Mouse (Mus musculus): ENCODE data around the gene Foxo6. TPM values are rescaled to one million over a fixed set of nuclear protein-coding genes. Genes with fewer than 3 reads are reported as not detected.
A peak's percentile ranks its signal among the peaks of the same experiment; 100 is the strongest.

The Foxo6 gene
- total RNA-seq, 2 experiments from 2014 or later, result 36.3 to 37.4 TPM

DNA sequence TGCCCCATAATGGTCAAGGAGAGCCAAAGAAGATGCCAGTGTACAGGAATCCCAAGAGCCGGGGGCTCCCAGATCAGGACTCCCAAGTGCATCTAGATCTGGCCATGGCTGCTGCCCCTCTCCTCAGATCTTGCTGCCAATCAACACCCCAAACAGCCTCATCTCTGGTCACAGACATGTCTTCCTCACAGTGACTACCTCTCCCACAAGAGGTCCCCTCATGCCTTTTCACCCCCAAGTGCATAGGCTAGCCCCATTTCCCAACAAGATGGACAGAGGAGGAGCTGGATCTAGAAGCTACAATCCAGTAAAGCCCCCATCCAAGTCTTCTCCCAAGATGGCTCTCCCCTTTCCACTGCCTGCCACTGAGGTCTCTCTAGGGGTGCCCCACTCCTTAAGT lies 1.4 kb downstream of the Foxo6 start:
- no peak for DNase-seq (ENCODE audit: extremely low spot score in 1 of 2, low spot score in 1 of 2)

DNA sequence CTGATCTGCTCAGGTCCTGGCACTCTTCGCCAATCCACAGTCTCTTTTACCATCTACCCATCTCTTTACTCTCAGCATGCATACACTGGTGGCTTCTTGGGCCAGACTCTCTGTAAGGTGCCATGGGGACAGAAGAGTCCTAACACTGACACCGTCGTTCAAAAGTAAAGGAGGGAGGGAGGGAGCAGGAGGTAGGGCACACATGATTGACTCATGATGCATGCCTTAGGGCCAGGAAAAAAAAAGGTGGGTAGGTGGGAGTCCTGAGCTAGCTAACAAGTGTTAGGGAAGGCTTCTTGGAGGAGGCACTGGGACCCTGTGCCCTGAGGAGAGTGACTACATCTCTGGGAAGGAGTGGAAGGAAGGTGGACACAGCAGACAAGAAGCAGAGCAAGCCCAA lies 1.9 kb downstream of the Foxo6 start:
- DNase-seq (ENCODE audit: extremely low spot score in 1 of 2, low spot score in 1 of 2), result no peak

DNA sequence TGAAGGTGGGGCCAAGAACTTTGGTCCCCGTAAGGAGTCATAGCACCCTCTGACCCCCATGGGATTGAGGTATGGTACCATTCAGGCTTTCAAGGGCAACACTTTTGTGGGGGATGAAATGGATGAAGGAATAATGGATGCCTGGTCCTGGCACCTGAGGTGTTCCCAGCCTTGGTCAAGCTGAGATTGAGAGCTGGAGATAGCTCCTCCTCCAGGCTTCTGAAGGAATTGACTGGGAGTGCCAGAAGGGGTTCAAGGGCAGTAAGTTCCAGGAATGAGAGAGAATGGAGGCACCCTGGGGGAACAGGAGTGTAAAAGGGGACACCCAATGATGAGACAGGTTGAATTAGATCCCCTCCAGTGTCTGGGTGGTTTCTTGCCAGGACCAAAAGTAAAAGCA lies 3.0 kb downstream of the Foxo6 start:
- DNase-seq (ENCODE audit: extremely low spot score in 1 of 2, low spot score in 1 of 2), result no peak

DNA sequence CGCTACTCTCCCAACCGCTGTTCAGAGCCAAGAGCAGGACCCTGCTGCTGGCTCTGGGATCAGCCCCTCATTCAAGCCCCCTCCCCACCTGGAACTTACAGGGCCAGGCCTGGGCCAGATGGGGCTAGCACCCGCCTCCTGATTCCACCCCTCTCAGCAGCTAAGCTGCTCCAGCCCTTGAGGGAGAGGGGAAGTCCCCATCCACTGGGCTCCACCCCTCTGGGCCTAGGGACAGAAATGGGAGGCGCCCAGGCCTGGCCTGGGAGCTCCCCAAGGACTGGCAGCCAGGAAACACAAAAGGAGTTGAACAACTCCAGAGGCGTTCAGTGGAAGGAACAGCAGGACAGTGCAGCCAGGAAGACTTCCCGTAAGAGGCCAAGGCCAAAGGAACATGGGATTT lies 4.0 kb downstream of the Foxo6 start:
- no peak for DNase-seq (ENCODE audit: extremely low spot score in 1 of 2, low spot score in 1 of 2)

DNA sequence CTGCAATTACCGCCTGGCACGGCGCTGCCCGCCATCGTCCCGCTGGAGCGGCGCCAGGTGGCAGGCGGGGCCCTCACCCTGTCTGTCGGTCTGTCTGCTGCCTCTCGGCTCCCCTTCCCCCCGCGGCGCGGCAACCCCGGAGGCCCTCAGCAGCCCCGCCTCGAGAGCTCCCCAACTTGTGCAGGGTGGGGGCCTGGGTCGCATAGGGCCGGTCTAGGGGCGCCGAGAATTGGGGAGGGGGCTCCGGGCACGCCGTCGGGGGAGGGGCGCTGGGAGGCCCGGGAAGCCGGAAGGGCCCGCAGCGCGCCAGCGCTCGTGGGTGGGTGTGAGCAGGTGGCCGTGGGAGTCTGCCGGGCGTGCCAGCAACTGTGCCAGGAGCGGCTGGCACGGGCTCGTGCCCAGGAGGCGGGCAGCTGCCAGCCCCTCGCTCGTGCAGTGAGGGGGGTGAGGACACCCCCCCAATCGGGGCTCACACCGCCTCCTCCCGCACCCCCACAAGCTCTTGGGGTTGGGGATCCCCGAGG lies 4.5 kb downstream of the Foxo6 start:
- DNase-seq (ENCODE audit: extremely low spot score in 1 of 2, low spot score in 1 of 2), result peak; percentile 67 to 73

GRCm38 (mm10) chr4:120281011-120281410 lies 6.1 kb downstream of the Foxo6 start:
- no peak for DNase-seq (ENCODE audit: extremely low spot score in 1 of 2, low spot score in 1 of 2)

GRCm38 (mm10) chr4:120280432-120280831 lies 6.7 kb downstream of the Foxo6 start:
- DNase-seq (ENCODE audit: extremely low spot score in 1 of 2, low spot score in 1 of 2), result no peak

- no peak for DNase-seq (ENCODE audit: extremely low spot score in 1 of 2, low spot score in 1 of 2)
Observed at GRCm38 (mm10) chr4:120277255-120277928, 9.8 kb downstream of the Foxo6 start.

DNA sequence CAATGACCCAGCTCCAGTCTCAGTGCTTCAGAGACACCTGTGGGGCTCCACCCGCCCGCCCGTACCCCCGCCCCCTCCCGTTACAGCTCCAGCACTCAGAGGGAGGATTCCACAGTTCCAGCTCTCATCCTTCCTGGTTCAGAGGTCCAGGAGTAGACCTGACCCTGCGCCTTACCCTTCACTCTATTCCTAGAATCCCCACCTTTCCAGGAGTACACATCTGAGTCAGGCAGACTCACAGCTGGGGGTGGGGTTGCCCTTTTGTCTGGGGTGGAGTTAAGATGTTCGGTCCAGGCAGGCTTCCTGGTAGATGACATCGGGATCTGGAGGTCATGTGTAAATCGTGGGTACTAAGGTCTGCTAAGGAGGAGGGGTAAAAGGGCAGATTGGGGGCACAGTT lies 11.7 kb downstream of the Foxo6 start:
- DNase-seq (ENCODE audit: extremely low spot score in 1 of 2, low spot score in 1 of 2), result no peak

DNA sequence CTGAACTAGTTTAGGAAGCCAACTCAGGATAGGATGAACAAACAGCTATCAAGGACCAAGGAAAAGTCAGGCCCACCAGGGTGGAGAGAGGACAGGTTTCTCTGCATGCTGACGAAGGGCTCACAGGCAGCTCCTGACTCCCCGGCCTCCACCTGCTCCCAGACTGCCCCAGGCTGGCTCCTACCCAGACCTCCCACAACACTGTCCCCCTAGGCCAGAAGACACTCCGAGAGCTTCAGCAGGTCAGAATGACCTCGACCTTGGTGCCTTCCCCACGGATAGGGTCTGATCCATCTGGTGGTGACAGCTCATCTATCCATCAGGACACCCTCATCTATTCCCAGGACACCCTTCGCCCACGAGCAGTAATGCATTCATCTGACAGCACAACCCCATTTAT lies 13.6 kb downstream of the Foxo6 start:
- no peak for DNase-seq (ENCODE audit: extremely low spot score in 1 of 2, low spot score in 1 of 2)

- DNase-seq (ENCODE audit: extremely low spot score in 1 of 2, low spot score in 1 of 2), result no peak
Observed at GRCm38 (mm10) chr4:120271886-120272580, 15.1 kb downstream of the Foxo6 start.

GRCm38 (mm10) chr4:120271208-120271607 lies 15.9 kb downstream of the Foxo6 start:
- no peak for DNase-seq (ENCODE audit: extremely low spot score in 1 of 2, low spot score in 1 of 2)

DNA sequence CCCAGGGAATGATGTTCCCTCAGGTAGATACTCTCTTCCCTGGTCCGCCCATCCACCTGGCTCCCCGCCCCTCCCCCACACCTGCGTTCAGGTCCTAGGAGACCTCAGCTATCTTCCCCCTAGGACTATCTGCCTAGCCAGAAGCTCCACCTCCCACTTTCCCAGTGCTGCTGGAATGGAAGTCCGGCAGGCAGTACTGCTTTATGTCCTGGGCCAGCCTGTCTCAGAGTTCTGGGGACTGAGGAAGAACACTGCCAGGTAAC lies 16.3 kb downstream of the Foxo6 start:
- no peak for DNase-seq (ENCODE audit: extremely low spot score in 1 of 2, low spot score in 1 of 2)

GRCm38 (mm10) chr4:120270148-120270936 lies 16.8 kb downstream of the Foxo6 start:
- DNase-seq (ENCODE audit: extremely low spot score in 1 of 2, low spot score in 1 of 2), result no peak

GRCm38 (mm10) chr4:120269426-120269825 lies 17.7 kb downstream of the Foxo6 start:
- no peak for DNase-seq (ENCODE audit: extremely low spot score in 1 of 2, low spot score in 1 of 2)

DNA sequence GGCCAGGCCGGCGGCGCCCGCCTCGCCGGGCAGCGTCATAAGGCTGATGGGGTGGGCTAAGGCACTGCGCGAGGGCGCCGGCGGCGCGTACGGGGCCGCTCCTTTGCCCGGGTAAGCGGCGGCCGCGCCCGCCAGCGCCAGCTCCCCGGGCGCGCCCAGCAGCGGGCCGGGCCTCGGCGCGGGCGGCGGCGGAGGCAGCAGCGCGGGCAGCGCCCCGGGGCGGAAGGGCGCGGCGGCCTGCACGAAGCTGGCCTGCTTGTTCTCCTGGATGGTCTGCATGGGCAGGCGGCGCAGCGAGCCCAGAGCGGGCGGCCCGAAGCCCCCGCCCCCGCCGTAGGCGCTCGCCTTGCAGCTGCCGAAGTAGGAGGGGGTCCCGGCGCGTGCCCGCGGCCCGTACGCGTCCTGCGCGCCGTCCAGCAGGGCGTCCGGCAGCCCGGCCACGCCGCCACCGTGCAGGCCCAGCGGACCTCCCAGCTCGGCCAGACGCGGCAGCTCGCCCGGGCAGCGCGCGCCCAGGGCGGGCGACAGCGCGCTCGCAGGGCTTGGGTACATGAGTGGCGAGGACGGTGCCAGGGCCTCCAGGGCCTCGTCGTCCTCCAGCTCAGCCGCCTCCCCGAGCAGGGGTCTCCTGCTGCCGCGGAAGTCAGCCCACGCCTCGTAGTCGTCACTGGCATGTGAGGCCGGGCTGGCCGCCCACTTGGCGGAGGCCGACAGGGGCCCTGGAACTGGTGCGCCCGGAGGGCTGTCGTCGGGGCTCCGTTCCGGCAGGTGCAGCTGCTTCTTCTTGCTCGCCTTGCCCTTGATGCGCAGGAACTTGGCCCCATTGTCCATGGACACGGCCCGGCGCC lies 18.7 kb downstream of the Foxo6 start:
- DNase-seq (ENCODE audit: extremely low spot score in 1 of 2, low spot score in 1 of 2), result no peak

- DNase-seq (ENCODE audit: extremely low spot score in 1 of 2, low spot score in 1 of 2), result no peak
Observed at GRCm38 (mm10) chr4:120267683-120268082, 19.5 kb downstream of the Foxo6 start.

DNA sequence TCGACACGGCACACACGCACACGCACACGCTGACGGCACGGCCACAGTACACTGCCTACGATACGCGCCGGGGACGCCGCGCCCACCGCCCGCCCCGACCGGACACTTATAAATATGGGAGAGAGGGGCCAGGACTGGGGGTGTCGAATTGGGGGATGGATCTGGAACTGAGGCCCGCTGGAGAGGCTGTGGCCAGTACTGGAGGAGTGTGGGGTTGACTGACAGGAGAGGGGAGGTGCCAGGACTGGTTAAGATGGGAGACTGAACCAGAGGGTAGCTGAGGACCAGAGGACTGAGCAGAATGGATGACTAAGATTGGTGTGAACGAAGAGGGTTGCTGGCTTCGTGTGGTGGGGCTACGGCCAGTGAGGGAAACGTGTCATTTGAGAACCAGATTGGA lies 20.0 kb downstream of the Foxo6 start:
- DNase-seq (ENCODE audit: extremely low spot score in 1 of 2, low spot score in 1 of 2), result no peak

- no peak for DNase-seq (ENCODE audit: extremely low spot score in 1 of 2, low spot score in 1 of 2)
Observed at GRCm38 (mm10) chr4:120264105-120264504, 23.0 kb downstream of the Foxo6 start.

- DNase-seq (ENCODE audit: extremely low spot score in 1 of 2, low spot score in 1 of 2), result peak in 1 of 2 experiments; percentile 9
Observed at GRCm38 (mm10) chr4:120262726-120263125, 24.4 kb downstream of the Foxo6 start.

DNA sequence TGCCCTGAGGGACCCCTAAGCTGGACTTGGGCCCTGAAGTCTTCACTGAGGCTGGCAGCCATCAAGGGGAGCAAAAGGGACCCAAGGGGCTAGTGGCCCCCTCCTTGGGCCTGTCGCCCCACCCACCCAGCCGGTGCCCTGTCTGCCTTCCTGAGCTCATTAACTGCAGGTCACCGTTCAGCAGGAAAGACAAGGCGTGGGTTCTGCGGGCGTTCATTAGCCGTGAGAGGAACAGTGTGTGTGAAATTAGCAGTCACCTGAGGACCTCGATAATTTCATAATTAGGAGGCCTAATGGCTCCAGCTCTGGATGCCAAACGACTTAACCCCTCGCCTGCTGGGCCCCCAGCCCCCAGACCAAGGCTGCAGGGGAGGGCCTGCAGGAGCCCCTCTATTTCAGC lies 24.9 kb downstream of the Foxo6 start:
- DNase-seq (ENCODE audit: extremely low spot score in 1 of 2, low spot score in 1 of 2), result no peak

Measured in layer of hippocampus, postnatal 25 days (tissue).